Mouse (Mus musculus) adrenal gland, adult (tissue): Measurements from ENCODE around the gene Car9.
"Not testable (repeated sequence)": the region's sequence is repeated elsewhere in the genome, so short reads cannot be mapped to it uniquely, and the experiment has no call there.

Source experiments
- DNase-seq, 2 experiments: peaks; one replicate each; pipeline ENCODE4 v3.0.0; 2022 to 2023; ENCODE audit warnings: low spot score in 1 of 2; ENCODE audit not compliant: inconsistent age in 2 of 2

Gene Car9

GRCm38 (mm10) chr4:43506536-43507185, at the start of gene Car9:
Car9 (plus strand) TSS chr4:43506966.
- DNase-seq, result peak in 1 of 2 experiments; percentile 29

DNA sequence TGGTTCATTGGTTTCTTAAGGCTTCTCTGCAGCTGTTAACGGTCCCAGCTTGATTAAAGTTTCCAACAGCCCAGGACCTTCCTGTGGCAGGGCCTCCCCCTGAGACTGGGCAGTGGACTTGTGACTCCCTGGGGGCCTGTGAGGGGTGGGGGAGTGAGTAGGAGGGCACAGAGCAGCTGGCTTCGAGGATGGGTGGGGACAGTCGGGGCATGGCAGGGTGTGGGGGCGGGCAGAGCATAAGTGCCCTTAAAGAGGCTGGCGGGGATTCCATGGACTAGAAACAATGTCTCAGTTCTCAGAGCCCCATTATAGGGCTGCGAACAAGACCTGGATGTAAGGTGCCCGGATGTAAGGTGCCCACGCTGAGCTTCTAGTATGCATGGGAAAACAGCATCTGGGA, 49.6 kb upstream of the Car9 start:
- no peak for DNase-seq

GRCm38 (mm10) chr4:43463102-43463501, 43.7 kb upstream of the Car9 start:
- DNase-seq, result no peak

DNA sequence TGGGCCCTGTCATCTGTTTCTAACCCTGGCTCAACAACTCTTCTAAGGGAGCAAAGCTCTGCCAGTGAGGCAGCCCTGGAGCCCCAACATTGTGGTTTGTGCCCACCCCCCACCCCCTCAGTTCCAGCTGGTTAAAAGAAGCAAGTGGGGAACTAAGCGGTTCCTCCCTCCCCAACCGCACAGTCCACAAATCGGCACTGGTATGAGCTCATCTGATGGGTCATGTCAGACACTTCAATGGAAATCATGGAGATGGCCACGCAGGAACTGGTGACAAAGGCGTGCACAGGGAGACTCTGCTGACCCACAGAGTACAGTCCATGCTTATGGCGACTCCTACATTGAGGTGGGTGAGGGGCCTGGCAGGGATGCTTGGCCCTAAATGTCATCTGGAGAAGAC, 40.8 kb upstream of the Car9 start:
- DNase-seq, result no peak

- DNase-seq, result no peak
Measured at GRCm38 (mm10) chr4:43466872-43467271, 39.9 kb upstream of the Car9 start.

DNA sequence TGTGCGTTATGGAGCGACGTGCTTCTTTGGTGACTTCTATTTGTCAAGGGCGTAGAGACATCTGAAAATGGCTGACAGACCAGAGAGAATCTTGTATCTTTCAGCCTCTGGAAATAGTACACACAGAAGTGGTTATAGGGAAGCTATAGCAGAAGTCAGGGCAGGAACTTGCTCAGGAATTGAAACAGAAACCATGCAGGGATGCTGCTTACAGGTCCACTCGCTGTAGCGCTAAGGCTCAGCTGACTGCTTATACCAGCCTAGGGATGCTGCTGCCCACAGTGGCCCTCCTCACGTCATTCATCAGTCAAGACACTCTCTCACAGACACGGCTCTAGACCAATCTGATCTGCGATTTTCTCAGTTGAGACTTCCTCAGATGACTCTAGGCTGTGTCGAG, 36.5 kb upstream of the Car9 start:
- no peak for DNase-seq

GRCm38 (mm10) chr4:43473636-43474035, 33.1 kb upstream of the Car9 start:
- DNase-seq, result no peak

DNA sequence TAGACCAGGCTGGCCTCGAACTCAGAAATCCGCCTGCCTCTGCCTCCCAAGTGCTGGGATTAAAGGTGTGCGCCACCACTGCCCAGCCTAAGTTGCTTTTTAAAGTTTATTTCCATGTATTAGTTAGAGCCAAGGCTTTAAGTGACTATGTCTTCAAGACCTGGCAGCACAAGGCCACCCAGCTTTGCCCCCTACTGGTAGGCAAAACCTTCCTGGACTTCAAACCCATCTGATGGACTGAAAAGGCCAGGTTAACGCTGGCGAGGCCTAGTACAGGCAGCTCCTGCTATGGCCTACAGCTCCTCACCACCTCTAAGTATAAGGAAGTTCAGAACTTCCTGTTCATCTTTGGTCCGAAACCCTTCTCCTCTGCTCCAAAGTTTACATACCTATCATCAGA, 30.2 kb upstream of the Car9 start:
- peak in 1 of 2 experiments; percentile 50 for DNase-seq

DNA sequence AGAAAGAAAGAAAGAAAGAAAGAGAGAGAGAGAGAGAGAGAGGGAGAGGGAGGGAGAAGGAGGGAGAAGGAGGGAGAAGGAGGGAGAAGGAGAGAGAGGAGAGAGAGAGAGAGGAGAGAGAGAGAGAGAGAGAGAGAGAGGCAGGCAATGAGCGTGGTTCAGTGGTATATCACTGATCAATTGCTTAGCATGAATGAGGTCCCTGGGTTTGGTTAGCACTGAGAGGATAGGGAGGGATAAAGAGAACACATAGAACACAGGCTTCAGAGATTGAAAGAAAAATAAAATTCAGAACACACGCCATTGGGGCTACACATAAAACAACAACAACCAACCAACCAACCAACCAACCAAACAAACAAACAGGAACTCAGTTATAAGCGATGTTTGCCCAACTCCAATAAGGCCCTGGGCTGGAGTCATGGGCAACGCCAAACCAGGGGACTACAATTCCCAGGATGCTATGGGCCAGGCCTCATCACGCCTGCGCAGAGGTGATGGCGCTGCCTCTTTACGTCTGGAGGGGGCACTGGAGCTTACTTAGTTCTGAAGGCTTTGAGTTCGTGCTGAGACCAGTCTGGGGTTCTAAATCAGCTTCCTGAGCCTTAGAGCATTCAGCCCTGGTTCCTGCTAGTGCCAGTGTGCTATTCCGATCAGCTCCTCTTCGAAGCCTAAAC, 28.8 kb upstream of the Car9 start:
- peak; percentile 91 to 96 for DNase-seq

DNA sequence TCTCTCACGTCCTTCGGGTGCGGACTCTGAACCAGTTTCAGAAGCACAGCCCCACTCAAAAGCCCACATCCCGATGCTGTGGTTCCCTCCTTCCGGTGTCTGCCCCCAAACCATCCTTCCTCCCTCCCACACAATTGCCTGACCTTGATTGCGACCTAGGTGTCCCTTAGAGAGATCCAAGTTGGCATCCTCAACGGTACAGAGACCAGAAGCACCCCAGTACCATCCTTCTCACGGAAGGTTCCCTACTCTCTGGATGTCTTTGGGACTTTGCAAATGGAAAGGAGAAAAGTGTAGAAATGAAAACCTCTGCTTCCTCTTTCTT, 28.3 kb upstream of the Car9 start:
- DNase-seq, result no peak

GRCm38 (mm10) chr4:43478906-43479832, 27.6 kb upstream of the Car9 start:
- peak; percentile 60 to 83 for DNase-seq

- DNase-seq, result no peak
Measured at GRCm38 (mm10) chr4:43480985-43481384, 25.8 kb upstream of the Car9 start.

GRCm38 (mm10) chr4:43481894-43482456, 24.8 kb upstream of the Car9 start:
- DNase-seq, result no peak

- peak; percentile 78 to 81 for DNase-seq
Measured at GRCm38 (mm10) chr4:43482591-43482990, 24.2 kb upstream of the Car9 start.

DNA sequence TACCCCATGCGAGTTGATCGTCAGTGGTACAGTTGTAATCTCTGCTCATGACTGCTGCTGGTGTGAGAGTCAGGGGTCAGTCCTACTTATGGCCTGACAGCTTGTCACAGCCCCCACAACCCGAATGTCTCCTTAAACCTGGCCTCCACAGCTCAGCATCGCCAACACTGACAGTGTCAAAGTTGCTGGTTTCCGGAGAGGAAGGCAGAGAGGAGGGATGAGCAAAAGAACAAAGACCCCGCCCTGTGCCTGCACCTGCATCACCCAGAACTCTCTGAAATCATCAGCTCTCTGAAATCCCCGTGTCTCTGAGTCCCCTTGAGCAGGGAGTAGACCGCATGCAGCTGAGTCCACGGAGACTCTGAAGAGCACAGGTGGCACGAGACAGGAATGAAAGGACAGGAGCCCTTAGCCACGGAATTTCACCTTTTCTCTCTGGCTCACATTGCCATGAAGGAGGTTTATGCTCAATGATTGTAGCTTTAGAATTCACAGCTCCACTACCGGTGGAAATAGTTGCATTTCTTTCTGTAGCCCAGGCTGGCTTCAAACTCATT, 23.2 kb upstream of the Car9 start, which contains the start of gene Sit1:
TSS of gene Sit1 (minus strand) at position 200 of the 557 bp plus-strand sequence.
- no peak for DNase-seq

DNA sequence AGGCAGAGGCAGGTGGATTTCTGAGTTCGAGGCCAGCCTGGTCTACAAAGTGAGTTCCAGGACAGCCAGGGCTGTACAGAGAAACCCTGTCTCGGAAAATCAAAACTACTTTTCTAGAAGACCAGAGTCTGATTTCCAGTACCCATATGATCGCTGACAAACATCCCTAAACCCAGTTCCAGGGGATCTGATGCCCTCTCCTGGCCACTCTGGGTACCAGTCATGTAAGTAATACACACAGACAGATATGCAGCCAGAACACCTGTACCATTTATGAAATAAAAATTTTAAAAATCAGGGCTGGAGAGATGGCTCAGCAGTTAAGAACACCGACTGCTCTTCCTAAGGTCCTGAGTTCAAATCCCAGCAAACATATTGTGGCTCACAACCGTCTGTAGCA, 21.1 kb upstream of the Car9 start:
- not testable (repeated sequence) for DNase-seq

- no peak for DNase-seq
Measured at GRCm38 (mm10) chr4:43489611-43490010, 17.2 kb upstream of the Car9 start.

- DNase-seq, result no peak
Measured at GRCm38 (mm10) chr4:43490801-43491200, 16.0 kb upstream of the Car9 start.

DNA sequence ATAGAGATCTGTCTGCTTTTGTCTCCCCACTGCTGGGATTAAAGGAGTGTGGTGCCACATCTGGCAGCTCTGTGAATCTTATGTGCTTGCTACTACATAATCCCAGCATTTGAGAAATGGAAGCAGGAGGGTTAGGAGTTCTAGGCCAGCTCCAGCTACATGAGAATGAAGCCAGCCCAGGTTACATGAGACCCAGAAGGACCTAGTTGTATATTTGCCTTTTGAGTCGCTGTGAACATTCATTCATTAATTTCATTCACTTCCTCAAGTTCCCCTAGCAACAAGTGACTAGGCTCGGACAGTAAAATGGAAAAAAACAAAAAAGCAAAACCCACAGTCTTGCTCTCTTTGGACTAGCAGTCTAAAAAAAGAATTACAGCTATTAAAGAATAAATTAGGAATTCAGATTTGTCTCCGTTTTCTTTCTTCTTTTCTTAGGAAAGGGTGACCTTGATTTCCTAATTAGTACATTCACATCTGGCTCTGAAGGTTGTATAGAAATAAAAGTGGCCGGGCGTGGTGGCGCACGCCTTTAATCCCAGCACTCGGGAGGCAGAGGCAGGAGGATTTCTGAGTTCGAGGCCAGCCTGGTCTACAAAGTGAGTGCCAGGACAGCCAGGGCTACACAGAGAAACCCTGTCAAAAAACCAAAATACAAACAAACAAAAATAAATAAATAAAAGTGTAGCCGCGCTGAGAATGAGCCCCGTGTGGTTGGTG, 14.5 kb upstream of the Car9 start:
- peak in 1 of 2 experiments; percentile 65 for DNase-seq

DNA sequence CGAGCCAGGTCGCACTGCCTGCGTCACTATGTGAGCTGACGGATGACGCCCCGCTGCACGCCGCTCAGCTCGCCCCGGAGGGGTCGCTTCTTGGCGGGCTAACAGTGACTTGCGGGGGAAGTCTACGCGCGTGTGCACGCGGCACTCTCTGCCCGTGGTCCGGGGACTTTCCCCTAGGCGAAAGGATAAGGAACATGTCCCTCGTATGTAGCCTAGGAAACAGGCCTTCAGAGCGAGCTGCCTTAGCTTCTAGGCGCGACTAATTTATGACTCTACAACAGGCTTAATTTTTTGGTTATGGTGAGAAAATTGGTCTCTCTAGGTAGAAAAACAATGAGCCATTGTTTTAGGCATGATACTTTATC, 14.0 kb upstream of the Car9 start, which contains the start of gene Ccdc107:
TSS of gene Ccdc107 (plus strand) at position 80 of the 365 bp plus-strand sequence.
- peak; percentile 97 for DNase-seq
